Mouse (Mus musculus): ENCODE results near the gene Styk1. TPM values are rescaled to one million over a fixed set of nuclear protein-coding genes. Genes with fewer than 3 reads are reported as not detected.

Styk1 gene
- polyA plus RNA-seq, 1 experiment = not detected

GRCm38 (mm10) chr6:131370767-131371166 is 17.4 kb upstream of the Styk1 start:
- Histone ChIP-seq H3K9me3 (no peaks in the 10 kb centered on the region), H3K27me3 (replicated peaks) (no peaks in the 10 kb centered on the region), H3K4me1 (peaks cover 14% of the 10 kb centered on the region), H3K36me3 (replicated peaks; ENCODE audit: low read length) (peaks cover 98% of the 10 kb centered on the region), H3K4me3 (replicated peaks) (no peak overlapping the region)
- TF ChIP-seq FLI1 (IDR thresholded peaks at IDR 0.05; ENCODE audit: low read length) = no peak

GRCm38 (mm10) chr6:131369866-131370616 is 16.6 kb upstream of the Styk1 start:
- TF ChIP-seq GATA1 (IDR thresholded peaks at IDR 0.05; ENCODE audit: borderline replicate concordance, low read length) = no peak
- TF ChIP-seq FLI1 (IDR thresholded peaks at IDR 0.05; ENCODE audit: low read length) = no peak
- Histone ChIP-seq H3K9me3 (no peaks in the 10 kb centered on the region), H3K36me3 (replicated peaks; ENCODE audit: low read length) (peaks cover 98% of the 10 kb centered on the region), H3K27me3 (replicated peaks) (no peaks in the 10 kb centered on the region), H3K4me3 (replicated peaks) (no peak overlapping the region), H3K4me1 (peaks cover 12% of the 10 kb centered on the region)

GRCm38 (mm10) chr6:131367101-131367500 is 13.7 kb upstream of the Styk1 start:
- no peaks in the 10 kb centered on the region for H3K27me3 ChIP-seq (replicated peaks)
- H3K4me1 ChIP-seq = peaks cover 24% of the 10 kb centered on the region
- TF ChIP-seq FLI1 (IDR thresholded peaks at IDR 0.05; ENCODE audit: low read length) (no peak), GATA1 (IDR thresholded peaks at IDR 0.05; ENCODE audit: borderline replicate concordance, low read length) (no peak)
- H3K9me3 ChIP-seq = no peaks in the 10 kb centered on the region
- H3K4me3 ChIP-seq (replicated peaks) = no peak overlapping the region
- peaks cover 90% of the 10 kb centered on the region for H3K36me3 ChIP-seq (replicated peaks; ENCODE audit: low read length)

- no peaks in the 10 kb centered on the region for H3K9me3 ChIP-seq
- peaks cover 65% of the 10 kb centered on the region for H3K36me3 ChIP-seq (replicated peaks; ENCODE audit: low read length)
- TF ChIP-seq FLI1 (IDR thresholded peaks at IDR 0.05; ENCODE audit: low read length) = no peak
- TF ChIP-seq GATA1 (IDR thresholded peaks at IDR 0.05; ENCODE audit: borderline replicate concordance, low read length) = no peak
- H3K27me3 ChIP-seq (replicated peaks) = no peaks in the 10 kb centered on the region
- peaks cover 28% of the 10 kb centered on the region for H3K4me1 ChIP-seq
- no peak overlapping the region for H3K4me3 ChIP-seq (replicated peaks)
These were observed 11.0 kb upstream of the Styk1 start for GRCm38 (mm10) chr6:131364353-131364752.

- TF ChIP-seq GATA1 (IDR thresholded peaks at IDR 0.05; ENCODE audit: borderline replicate concordance, low read length) (no peak), FLI1 (IDR thresholded peaks at IDR 0.05; ENCODE audit: low read length) (no peak)
- no peaks in the 10 kb centered on the region for H3K9me3 ChIP-seq
- H3K36me3 ChIP-seq (replicated peaks; ENCODE audit: low read length) = peaks cover 53% of the 10 kb centered on the region
- no peak overlapping the region for H3K4me3 ChIP-seq (replicated peaks)
- H3K4me1 ChIP-seq = peaks cover 30% of the 10 kb centered on the region
- peaks cover 3% of the 10 kb centered on the region for H3K27me3 ChIP-seq (replicated peaks)
These were observed 9.8 kb upstream of the Styk1 start for GRCm38 (mm10) chr6:131362987-131363765.

- H3K27me3 ChIP-seq (replicated peaks) = peaks cover 19% of the 10 kb centered on the region
- TF ChIP-seq GATA1 (IDR thresholded peaks at IDR 0.05; ENCODE audit: borderline replicate concordance, low read length) (no peak), FLI1 (IDR thresholded peaks at IDR 0.05; ENCODE audit: low read length) (no peak)
- H3K4me3 ChIP-seq (replicated peaks) = no peak overlapping the region
- no peaks in the 10 kb centered on the region for H3K9me3 ChIP-seq
- peaks cover 30% of the 10 kb centered on the region for H3K4me1 ChIP-seq
- H3K36me3 ChIP-seq (replicated peaks; ENCODE audit: low read length) = peaks cover 29% of the 10 kb centered on the region
These were observed 7.3 kb upstream of the Styk1 start for GRCm38 (mm10) chr6:131360693-131361092.

- Histone ChIP-seq H3K4me1 (peaks cover 30% of the 10 kb centered on the region), H3K27me3 (replicated peaks) (peaks cover 30% of the 10 kb centered on the region), H3K9me3 (no peaks in the 10 kb centered on the region), H3K36me3 (replicated peaks; ENCODE audit: low read length) (peaks cover 17% of the 10 kb centered on the region), H3K4me3 (replicated peaks) (no peak overlapping the region)
- TF ChIP-seq GATA1 (IDR thresholded peaks at IDR 0.05; ENCODE audit: borderline replicate concordance, low read length) (no peak), FLI1 (IDR thresholded peaks at IDR 0.05; ENCODE audit: low read length) (no peak)
These were observed 6.1 kb upstream of the Styk1 start for GRCm38 (mm10) chr6:131359543-131359942.

- H3K4me3 ChIP-seq (replicated peaks) = no peak overlapping the region
- H3K36me3 ChIP-seq (replicated peaks; ENCODE audit: low read length) = no peaks in the 10 kb centered on the region
- H3K27me3 ChIP-seq (replicated peaks) = peaks cover 65% of the 10 kb centered on the region
- peaks cover 26% of the 10 kb centered on the region for H3K4me1 ChIP-seq
- H3K9me3 ChIP-seq = no peaks in the 10 kb centered on the region
- TF ChIP-seq FLI1 (IDR thresholded peaks at IDR 0.05; ENCODE audit: low read length) = no peak
- no peak for TF ChIP-seq GATA1 (IDR thresholded peaks at IDR 0.05; ENCODE audit: borderline replicate concordance, low read length)
These were observed 1.5 kb upstream of the Styk1 start for GRCm38 (mm10) chr6:131354913-131355312.

GRCm38 (mm10) chr6:131347026-131347425 is 6.4 kb downstream of the Styk1 start:
- no peak for TF ChIP-seq GATA1 (IDR thresholded peaks at IDR 0.05; ENCODE audit: borderline replicate concordance, low read length)
- TF ChIP-seq FLI1 (IDR thresholded peaks at IDR 0.05; ENCODE audit: low read length) = no peak
- Histone ChIP-seq H3K9me3 (peaks cover 10% of the 10 kb centered on the region), H3K36me3 (replicated peaks; ENCODE audit: low read length) (no peaks in the 10 kb centered on the region), H3K4me1 (peaks cover 11% of the 10 kb centered on the region), H3K27me3 (replicated peaks) (peaks cover 52% of the 10 kb centered on the region), H3K4me3 (replicated peaks) (no peak overlapping the region)

GRCm38 (mm10) chr6:131344346-131344745 is 9.1 kb downstream of the Styk1 start:
- Histone ChIP-seq H3K4me3 (replicated peaks) (no peak overlapping the region), H3K36me3 (replicated peaks; ENCODE audit: low read length) (no peaks in the 10 kb centered on the region), H3K9me3 (peaks cover 10% of the 10 kb centered on the region), H3K27me3 (replicated peaks) (peaks cover 34% of the 10 kb centered on the region), H3K4me1 (peaks cover 8% of the 10 kb centered on the region; the same call in 1 of the 2 replicates)
- TF ChIP-seq FLI1 (IDR thresholded peaks at IDR 0.05; ENCODE audit: low read length) = no peak
- no peak for TF ChIP-seq GATA1 (IDR thresholded peaks at IDR 0.05; ENCODE audit: borderline replicate concordance, low read length)
